Mouse (Mus musculus): ENCODE data around the gene Anxa11. TPM values are rescaled to one million over a fixed set of nuclear protein-coding genes. Genes with fewer than 3 reads are reported as not detected.

The Anxa11 gene
- polyA plus RNA-seq, 1 experiment from 2014 or later, result 82.3 TPM

DNA sequence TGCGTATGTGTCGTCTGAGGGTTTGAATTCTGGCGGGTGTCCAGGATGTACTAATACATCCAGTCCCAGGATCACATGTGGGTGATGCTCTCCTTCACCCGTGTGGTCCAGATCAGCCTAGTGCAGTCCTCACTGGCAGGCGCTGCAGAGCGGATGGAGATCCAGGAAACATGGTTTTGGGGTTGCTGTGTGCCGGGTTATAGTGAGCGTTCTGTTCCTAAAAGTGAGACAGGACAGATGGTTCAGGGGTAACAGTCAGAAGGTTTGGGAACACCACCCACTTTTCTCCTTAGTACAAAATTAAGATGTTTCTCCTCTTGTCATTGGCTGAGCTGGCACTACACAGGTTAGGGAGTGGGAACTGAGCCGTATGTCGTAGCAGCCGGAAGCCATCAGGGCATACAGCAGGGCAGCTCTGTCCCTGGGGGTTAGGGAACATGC lies 10.2 kb downstream of the Anxa11 start:
- WGBS, result 76% methylated on average over 11 of the region's 11 CpGs
- Histone ChIP-seq H3K27ac (ENCODE audit: low read depth, low read length) (no peak overlapping the region), H3K9ac (ENCODE audit: low read depth, low read length) (no peak overlapping the region), H3K9me3 (ENCODE audit: control insufficient read depth) (no peaks in the 10 kb centered on the region), H3K4me3 (ENCODE audit: low read depth, low read length) (no peak overlapping the region), H3K36me3 (ENCODE audit: control insufficient read depth, insufficient read depth) (no peaks in the 10 kb centered on the region), H3K4me2 (replicated peaks; ENCODE audit: low read depth) (no peak overlapping the region), H3K4me1 (replicated peaks; ENCODE audit: control insufficient read depth, insufficient read depth, low read length) (peaks cover 6% of the 10 kb centered on the region), H3K27me3 (replicated peaks; ENCODE audit: control insufficient read depth, insufficient read depth, low read length) (no peaks in the 10 kb centered on the region)
- no peak for ATAC-seq
- no peak for TF ChIP-seq CTCF (IDR thresholded peaks at IDR 0.05; ENCODE audit: low read depth)

DNA sequence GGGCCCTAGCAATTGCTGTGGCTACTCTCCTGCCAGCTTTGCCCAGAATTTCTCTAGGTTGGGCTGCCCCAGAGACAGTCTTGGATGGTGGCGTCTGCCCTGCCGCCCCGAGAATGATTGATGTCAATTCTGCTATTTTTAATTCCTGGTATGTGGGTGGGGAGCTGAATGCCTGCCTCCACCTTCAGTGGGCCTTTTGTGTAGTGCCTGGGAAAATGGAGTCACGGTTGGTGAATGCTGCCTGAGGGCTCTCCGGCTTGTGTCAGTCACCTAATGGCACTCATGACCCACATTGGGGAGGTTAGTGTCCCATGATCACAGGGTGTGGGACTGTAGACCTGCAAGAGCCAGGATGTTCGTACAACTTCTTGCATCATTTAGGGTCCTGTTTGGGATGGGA lies 11.3 kb downstream of the Anxa11 start:
- H3K4me2 ChIP-seq (replicated peaks; ENCODE audit: low read depth), result no peak overlapping the region
- no peak overlapping the region for H3K9ac ChIP-seq (ENCODE audit: low read depth, low read length)
- H3K4me3 ChIP-seq (ENCODE audit: low read depth, low read length), result no peak overlapping the region
- H3K4me1 ChIP-seq (replicated peaks; ENCODE audit: control insufficient read depth, insufficient read depth, low read length), result peaks cover 9% of the 10 kb centered on the region
- ATAC-seq, result no peak
- no peaks in the 10 kb centered on the region for H3K9me3 ChIP-seq (ENCODE audit: control insufficient read depth)
- 76% methylated on average over 6 of the region's 6 CpGs for WGBS
- H3K27ac ChIP-seq (ENCODE audit: low read depth, low read length), result no peak overlapping the region
- H3K27me3 ChIP-seq (replicated peaks; ENCODE audit: control insufficient read depth, insufficient read depth, low read length), result no peaks in the 10 kb centered on the region
- TF ChIP-seq CTCF (IDR thresholded peaks at IDR 0.05; ENCODE audit: low read depth), result no peak
- H3K36me3 ChIP-seq (ENCODE audit: control insufficient read depth, insufficient read depth), result no peaks in the 10 kb centered on the region

DNA sequence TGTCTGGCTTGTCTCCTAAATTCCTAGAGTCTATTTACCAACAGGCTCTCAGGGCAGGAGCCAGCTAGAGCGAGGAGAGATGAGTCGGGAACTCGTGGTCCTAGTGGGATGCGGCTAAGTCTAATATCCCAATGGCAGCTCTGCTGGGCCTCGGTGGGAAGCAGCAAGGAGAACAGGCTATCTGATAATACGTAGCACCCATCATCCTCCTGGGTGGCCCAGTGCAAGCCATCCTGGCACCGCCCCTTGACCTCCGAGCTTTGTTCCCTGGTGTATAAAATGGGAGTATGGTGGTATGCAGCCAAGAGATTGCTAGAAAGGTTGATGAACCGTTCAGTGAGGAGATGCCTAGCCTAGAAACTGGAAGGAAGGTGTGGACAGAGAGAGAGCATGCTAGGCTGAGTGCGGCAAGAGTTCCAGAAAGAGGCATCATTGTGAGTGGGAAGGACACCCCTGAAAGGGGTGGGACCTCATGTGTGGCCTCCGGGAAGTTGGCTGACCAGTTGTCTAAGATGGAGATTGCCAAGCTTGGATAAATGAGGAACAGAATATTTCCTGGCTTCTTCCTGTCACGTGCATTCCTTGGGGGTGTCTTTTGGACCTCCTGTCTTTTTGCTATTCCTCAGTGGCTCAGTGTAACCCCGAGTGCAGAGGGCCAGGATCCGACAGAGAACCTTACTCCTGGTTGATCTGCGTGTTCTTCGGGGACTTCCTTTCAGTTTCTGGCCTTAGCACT lies 11.9 kb downstream of the Anxa11 start:
- 80% methylated on average over 16 of the region's 16 CpGs for WGBS
- Histone ChIP-seq H3K4me3 (ENCODE audit: low read depth, low read length) (no peak overlapping the region), H3K27me3 (replicated peaks; ENCODE audit: control insufficient read depth, insufficient read depth, low read length) (no peaks in the 10 kb centered on the region), H3K9ac (ENCODE audit: low read depth, low read length) (no peak overlapping the region), H3K9me3 (ENCODE audit: control insufficient read depth) (no peaks in the 10 kb centered on the region), H3K4me1 (replicated peaks; ENCODE audit: control insufficient read depth, insufficient read depth, low read length) (peaks cover 9% of the 10 kb centered on the region), H3K36me3 (ENCODE audit: control insufficient read depth, insufficient read depth) (no peaks in the 10 kb centered on the region), H3K4me2 (replicated peaks; ENCODE audit: low read depth) (no peak overlapping the region), H3K27ac (ENCODE audit: low read depth, low read length) (no peak overlapping the region)
- no peak for TF ChIP-seq CTCF (IDR thresholded peaks at IDR 0.05; ENCODE audit: low read depth)
- ATAC-seq, result no peak

DNA sequence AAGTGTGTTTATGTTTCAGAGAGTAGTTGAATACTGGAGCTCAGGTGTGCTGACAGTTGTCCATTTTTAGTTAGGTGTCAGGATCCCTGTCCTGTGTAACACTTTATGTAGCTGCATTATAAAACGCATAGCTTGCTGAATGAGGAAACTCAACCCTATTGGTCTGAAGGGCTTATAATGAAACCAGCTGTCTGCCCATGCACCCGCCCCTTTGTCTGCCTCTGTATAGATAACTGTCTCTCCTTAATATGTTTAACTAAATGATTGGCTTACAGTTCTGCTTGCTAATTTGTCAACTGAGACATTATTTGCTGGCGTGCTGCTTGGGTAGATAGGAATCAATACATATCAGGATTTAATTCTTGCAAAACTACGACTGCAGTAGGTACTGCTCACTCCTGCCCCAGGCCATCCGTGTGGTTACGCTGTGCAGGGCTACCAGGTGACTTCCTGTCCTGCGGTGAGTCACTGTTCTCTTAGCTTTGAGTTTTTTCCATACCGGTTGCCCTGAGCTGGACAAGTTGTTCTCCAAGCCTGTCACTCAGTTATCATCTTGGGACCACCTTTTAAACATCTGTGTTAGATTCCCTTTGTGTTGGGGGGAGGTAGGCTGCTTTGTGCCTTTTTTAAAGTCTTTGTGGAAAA lies 13.4 kb downstream of the Anxa11 start:
- 30% methylated on average over 8 of the region's 8 CpGs for WGBS
- peak overlapping the region; percentile 35 for H3K4me2 ChIP-seq (replicated peaks; ENCODE audit: low read depth)
- TF ChIP-seq CTCF (IDR thresholded peaks at IDR 0.05; ENCODE audit: low read depth), result no peak
- H3K9ac ChIP-seq (ENCODE audit: low read depth, low read length), result no peak overlapping the region
- no peaks in the 10 kb centered on the region for H3K36me3 ChIP-seq (ENCODE audit: control insufficient read depth, insufficient read depth)
- H3K27me3 ChIP-seq (replicated peaks; ENCODE audit: control insufficient read depth, insufficient read depth, low read length), result no peaks in the 10 kb centered on the region
- 0 out of 2 replicates have a peak overlapping the region, but pooled peaks have one; percentile 46 for H3K27ac ChIP-seq (ENCODE audit: low read depth, low read length)
- H3K4me3 ChIP-seq (ENCODE audit: low read depth, low read length), result no peak overlapping the region
- H3K4me1 ChIP-seq (replicated peaks; ENCODE audit: control insufficient read depth, insufficient read depth, low read length), result peaks cover 9% of the 10 kb centered on the region
- ATAC-seq, result peak; percentile 53; the same call in 1 of the 2 replicates
- H3K9me3 ChIP-seq (ENCODE audit: control insufficient read depth), result no peaks in the 10 kb centered on the region

DNA sequence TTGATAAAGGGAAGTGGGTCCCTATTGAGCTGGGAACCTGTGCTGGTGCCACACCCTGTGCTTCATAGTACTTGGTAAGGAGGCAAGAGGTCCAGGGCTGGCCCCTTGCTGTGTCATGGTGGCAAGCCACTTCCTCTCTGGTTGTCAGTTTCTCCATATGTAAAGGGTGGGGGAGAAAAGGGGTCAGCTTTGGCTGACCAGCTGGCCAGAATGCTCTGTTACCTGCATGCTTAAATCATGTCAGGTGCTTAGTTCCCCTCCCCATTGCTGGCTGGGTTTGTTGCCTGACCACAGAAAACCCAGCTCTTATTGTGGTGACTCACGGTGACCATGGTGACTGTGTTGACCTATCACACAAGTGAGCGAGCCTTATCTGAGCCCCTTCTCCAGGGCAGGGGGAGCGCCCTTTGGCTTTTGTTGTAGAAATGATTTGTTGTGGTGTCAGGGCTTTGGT lies 15.2 kb downstream of the Anxa11 start:
- peaks cover 9% of the 10 kb centered on the region for H3K4me1 ChIP-seq (replicated peaks; ENCODE audit: control insufficient read depth, insufficient read depth, low read length)
- no peak overlapping the region for H3K9ac ChIP-seq (ENCODE audit: low read depth, low read length)
- 42% methylated on average over 3 of the region's 3 CpGs for WGBS
- peak; percentile 52 for ATAC-seq
- H3K36me3 ChIP-seq (ENCODE audit: control insufficient read depth, insufficient read depth), result no peaks in the 10 kb centered on the region
- no peak for TF ChIP-seq CTCF (IDR thresholded peaks at IDR 0.05; ENCODE audit: low read depth)
- peak overlapping the region; percentile 11; the same call in 1 of the 2 replicates for H3K27ac ChIP-seq (ENCODE audit: low read depth, low read length)
- H3K27me3 ChIP-seq (replicated peaks; ENCODE audit: control insufficient read depth, insufficient read depth, low read length), result no peaks in the 10 kb centered on the region
- H3K9me3 ChIP-seq (ENCODE audit: control insufficient read depth), result no peaks in the 10 kb centered on the region
- H3K4me3 ChIP-seq (ENCODE audit: low read depth, low read length), result no peak overlapping the region
- 0 out of 2 replicates have a peak overlapping the region, but pooled peaks have one; percentile 24 for H3K4me2 ChIP-seq (replicated peaks; ENCODE audit: low read depth)

DNA sequence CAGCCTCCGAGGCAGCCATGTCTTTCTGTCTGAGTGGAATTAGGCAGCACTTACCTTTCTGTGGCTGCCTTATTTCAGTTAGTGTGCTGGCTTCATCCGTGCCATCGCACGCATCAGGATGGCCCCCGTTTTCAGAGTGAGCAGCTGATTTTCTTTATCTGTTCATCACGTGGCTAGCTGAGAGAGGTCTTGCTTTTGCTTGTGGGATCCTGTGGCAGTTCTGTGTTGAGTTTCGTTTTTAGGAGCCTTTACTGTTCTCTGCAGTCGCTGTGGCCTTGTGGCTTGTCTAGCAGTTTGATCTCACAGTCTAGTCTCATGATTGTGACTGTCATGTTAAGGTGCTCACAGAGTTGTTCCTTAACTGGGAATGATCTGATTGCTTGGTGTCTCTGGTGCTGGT lies 16.0 kb downstream of the Anxa11 start:
- Histone ChIP-seq H3K4me3 (ENCODE audit: low read depth, low read length) (no peak overlapping the region), H3K27ac (ENCODE audit: low read depth, low read length) (peak overlapping the region; percentile 11; the same call in 1 of the 2 replicates), H3K36me3 (ENCODE audit: control insufficient read depth, insufficient read depth) (no peaks in the 10 kb centered on the region), H3K9ac (ENCODE audit: low read depth, low read length) (no peak overlapping the region), H3K27me3 (replicated peaks; ENCODE audit: control insufficient read depth, insufficient read depth, low read length) (no peaks in the 10 kb centered on the region), H3K4me1 (replicated peaks; ENCODE audit: control insufficient read depth, insufficient read depth, low read length) (peaks cover 9% of the 10 kb centered on the region), H3K9me3 (ENCODE audit: control insufficient read depth) (no peaks in the 10 kb centered on the region), H3K4me2 (replicated peaks; ENCODE audit: low read depth) (no peak overlapping the region)
- ATAC-seq, result no peak
- no peak for TF ChIP-seq CTCF (IDR thresholded peaks at IDR 0.05; ENCODE audit: low read depth)
- WGBS, result 63% methylated on average over 8 of the region's 8 CpGs
